Mouse (Mus musculus): ENCODE measurements at regions not wholly inside any gene's neighbourhood (a gene's known extent, or its start where the extent isn't known, plus 50 kb on each side); places are given as distances from the start of the nearest gene placed in this dataset.
"Not testable (repeated sequence)": the region's sequence is repeated elsewhere in the genome, so short reads cannot be mapped to it uniquely, and the experiment has no call there.

GRCm38 (mm10) chr3:98968811-98969210 is 75.8 kb upstream of the Hao2 start:
- DNase-seq, result no peak

- peak; percentile 2 for DNase-seq
These were observed 82.7 kb upstream of the Hao2 start for GRCm38 (mm10) chr3:98975777-98976176.

- DNase-seq, result no peak
These were observed 89.7 kb upstream of the Hao2 start for GRCm38 (mm10) chr3:98982787-98983186.

GRCm38 (mm10) chr3:98987266-98987665 is 94.2 kb upstream of the Hao2 start:
- not testable (repeated sequence) for DNase-seq

- peak; percentile 36 for DNase-seq
These were observed 97.8 kb upstream of the Hao2 start for GRCm38 (mm10) chr3:98990801-98991200.

GRCm38 (mm10) chr3:98991276-98991675 is 98.2 kb upstream of the Hao2 start:
- no peak for DNase-seq

GRCm38 (mm10) chr3:98994086-98994485 is 101.0 kb upstream of the Hao2 start:
- DNase-seq, result no peak

- DNase-seq, result no peak
These were observed 110.2 kb upstream of the Wars2 start for GRCm38 (mm10) chr3:99030636-99031035.

- DNase-seq, result no peak
These were observed 94.7 kb upstream of the Wars2 start for GRCm38 (mm10) chr3:99046190-99046589.

- no peak for DNase-seq
These were observed 93.7 kb upstream of the Wars2 start for GRCm38 (mm10) chr3:99047156-99047555.

- DNase-seq, result no peak
These were observed 91.6 kb upstream of the Wars2 start for GRCm38 (mm10) chr3:99049305-99049704.

GRCm38 (mm10) chr3:99052176-99052575 is 88.7 kb upstream of the Wars2 start:
- peak; percentile 5 for DNase-seq

- no peak for DNase-seq
These were observed 73.7 kb upstream of the Wars2 start for GRCm38 (mm10) chr3:99067168-99067567.

Data from lung, postnatal 10 days (tissue).